9 mouse cellular contexts compared by ENCODE assay signal in the genomic region with DNA sequence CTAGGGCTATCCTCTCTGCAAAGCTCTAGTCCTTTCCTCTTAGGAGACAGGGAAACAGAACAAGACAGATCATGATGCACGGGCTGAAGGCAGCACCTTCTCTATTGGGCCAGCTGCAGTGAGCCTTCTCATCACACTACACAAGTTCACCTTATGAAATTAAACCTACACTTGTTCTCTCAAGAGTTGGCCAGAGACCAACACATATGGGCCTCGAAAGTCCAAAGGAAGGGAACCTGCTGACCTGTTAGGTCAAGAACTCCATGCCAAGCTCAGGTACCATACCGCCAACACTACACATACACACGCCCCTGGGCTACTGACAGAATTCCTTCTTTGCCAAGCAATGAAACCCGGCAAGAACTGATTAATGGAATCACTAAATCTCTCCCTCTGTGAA. TPM values are rescaled to one million over a fixed set of nuclear protein-coding genes. Genes with fewer than 3 reads are reported as not detected.
DNase-seq lines count a peak whose midpoint lies in the region; ATAC-seq and TF ChIP-seq lines count a peak whose summit lies in the region.
"Had no signal": no experiment of that assay in that cellular context is flagged by ENCODE, and none has a peak within 500 bp of the region (broad histone marks: within the 10 kb centered on the region; RNA-seq: fewer than 3 reads in every experiment).

No protein-coding gene starts in this region.

- no peaks in the 10 kb centered on the region for H3K36me3 ChIP-seq in CH12.LX (replicated peaks in 1 of 2; ENCODE audit: control insufficient read depth in 1 of 2, insufficient read depth in 1 of 2, low read length in 1 of 2)
- H3K36me3 ChIP-seq in forebrain, embryonic 10.5 days (replicated peaks): no peaks in the 10 kb centered on the region
- no peaks in the 10 kb centered on the region for H3K36me3 ChIP-seq in limb, embryonic 13.5 days
- H3K36me3 ChIP-seq in splenic B cell, adult 2 months (ENCODE audit: control insufficient read depth, insufficient read depth, low read length, poor library complexity, severe bottlenecking): no peaks in the 10 kb centered on the region

- no peaks in the 10 kb centered on the region for H3K9me3 ChIP-seq in CH12.LX (replicated peaks; ENCODE audit: low read length)
- no peaks in the 10 kb centered on the region for H3K9me3 ChIP-seq in forebrain, embryonic 10.5 days
- no peaks in the 10 kb centered on the region for H3K9me3 ChIP-seq in limb, embryonic 13.5 days

- no peak for TF ChIP-seq RAD21 in CH12.LX (IDR thresholded peaks at IDR 0.05; ENCODE audit: low read depth, low read length)

- peak overlapping the region; percentile 70 for H3K4me2 ChIP-seq in CH12.LX (ENCODE audit: insufficient read depth, low read depth, poor library complexity, severe bottlenecking)
- H3K4me2 ChIP-seq in limb, embryonic 13.5 days (replicated peaks): peak overlapping the region; percentile 85

- H3K79me2 ChIP-seq in CH12.LX (replicated peaks; ENCODE audit: control insufficient read depth, extremely low read depth, insufficient read depth, poor library complexity, severe bottlenecking): no peaks in the 10 kb centered on the region

- H3K4me3 ChIP-seq in gastrocnemius, adult 2 months: peak overlapping the region; percentile 77
- peak overlapping the region; percentile 59 to 88 (median 82) for H3K4me3 ChIP-seq in CH12.LX (replicated peaks in 1 of 3; ENCODE audit: low read depth in 2 of 3, low read length in 2 of 3, poor library complexity in 1 of 3)
- H3K4me3 ChIP-seq in forebrain, embryonic 10.5 days: peak overlapping the region; percentile 95
- H3K4me3 ChIP-seq in limb, embryonic 13.5 days: peak overlapping the region; percentile 91

- no peak for TF ChIP-seq EP300 in CH12.LX (IDR thresholded peaks at IDR 0.05; ENCODE audit: low read length)

- WGBS in forebrain, embryonic 10.5 days: 38% methylated on average over 5 of the region's 5 CpGs
- WGBS in limb, embryonic 13.5 days: 24% methylated on average over 5 of the region's 5 CpGs

- intact Hi-C loops in gastrocnemius, adult 2 months (cut with DNase I): loop anchor here (10.0 kb wide), 3 partner anchors 121 to 259 kb away; a partner anchor contains a TSS

- in situ Hi-C loops in CH12.LX (cut with MboI; ENCODE audit: low pct_ligation_motif_present, low pct_unique_long_range_greater_than_20kb, low sequenced_read_pairs): no loop called here

- peaks cover 2% of the 10 kb centered on the region for H3K27me3 ChIP-seq in CH12.LX (replicated peaks)
- H3K27me3 ChIP-seq in forebrain, embryonic 10.5 days (ENCODE audit: poor library complexity, severe bottlenecking): no peaks in the 10 kb centered on the region
- H3K27me3 ChIP-seq in limb, embryonic 13.5 days: no peaks in the 10 kb centered on the region
- H3K27me3 ChIP-seq in splenic B cell, adult 2 months (ENCODE audit: control insufficient read depth, insufficient read depth, low read length, poor library complexity, severe bottlenecking): no peaks in the 10 kb centered on the region

- no peak for TF ChIP-seq POLR2A in CH12.LX (IDR thresholded peaks at IDR 0.05; ENCODE audit: low read depth, low read length)

- DNase-seq in gastrocnemius, adult 2 months: no peak
- no peak for DNase-seq in gastrocnemius, postnatal 25 days
- DNase-seq in CH12.LX (ENCODE audit: extremely low read depth): no peak
- no peak for DNase-seq in forebrain, embryonic 10.5 days (ENCODE audit: extremely low spot score, low spot score)
- peak; percentile 8 for DNase-seq in splenic B cell, adult 2 months (ENCODE audit: low read depth, low spot score)
- DNase-seq in frontal cortex, postnatal 14 days (ENCODE audit: low spot score in 2 of 2): no peak
- DNase-seq in ovary, adult 18-20 months (ENCODE audit: low spot score): no peak

- TF ChIP-seq CTCF in gastrocnemius, adult 2 months (IDR thresholded peaks at IDR 0.05): no peak
- no peak for TF ChIP-seq CTCF in CH12.LX (conservative IDR thresholded peaks at IDR 0.05 in 1 of 2, IDR thresholded peaks at IDR 0.05 in 1 of 2; ENCODE audit: low read depth in 2 of 2, low read length in 2 of 2)

- dilution Hi-C loops in CH12.LX (cut with MboI; ENCODE audit: extremely low pct_ligation_motif_present, extremely low pct_unique_long_range_greater_than_20kb, low sequenced_read_pairs): no loop called here

- H3K27ac ChIP-seq in gastrocnemius, adult 2 months: peak overlapping the region; percentile 90
- no peak overlapping the region for H3K27ac ChIP-seq in CH12.LX (ENCODE audit: insufficient read depth, low read depth)
- peak overlapping the region; percentile 94; the same call in 1 of the 2 replicates for H3K27ac ChIP-seq in forebrain, embryonic 10.5 days
- H3K27ac ChIP-seq in limb, embryonic 13.5 days: no peak overlapping the region

- H3K4me1 ChIP-seq in CH12.LX (ENCODE audit: control insufficient read depth in 1 of 2, insufficient read depth in 2 of 2): peaks cover 2 to 14% of the 10 kb centered on the region in 2 experiments; a peak in 3 of 4 replicates
- H3K4me1 ChIP-seq in forebrain, embryonic 10.5 days: peaks cover 27% of the 10 kb centered on the region
- H3K4me1 ChIP-seq in limb, embryonic 13.5 days: peaks cover 32% of the 10 kb centered on the region

- ATAC-seq in limb, embryonic 13.5 days (ENCODE audit: low FRiP score, low read depth): no peak

- H3K9ac ChIP-seq in CH12.LX (ENCODE audit: insufficient read depth, low read depth): no peak overlapping the region
- peak overlapping the region; percentile 97 for H3K9ac ChIP-seq in limb, embryonic 13.5 days

TF ChIP-seq in CH12.LX, 34 proteins besides CTCF, POLR2A, EP300 and RAD21:
- no peak for TF ChIP-seq GABPA (IDR thresholded peaks at IDR 0.05; ENCODE audit: insufficient replicate concordance, low read depth, low read length)
- no peak for TF ChIP-seq CHD2 (IDR thresholded peaks at IDR 0.05; ENCODE audit: low read length)
- TF ChIP-seq PAX5 (IDR thresholded peaks at IDR 0.05; ENCODE audit: low read length): no peak
- TF ChIP-seq MAZ (IDR thresholded peaks at IDR 0.05; ENCODE audit: low read depth, low read length): no peak
- no peak for TF ChIP-seq USF1 (IDR thresholded peaks at IDR 0.05; ENCODE audit: low read depth, low read length)
- no peak for TF ChIP-seq JUND (conservative IDR thresholded peaks at IDR 0.05; ENCODE audit: low read depth, low read length)
- TF ChIP-seq POLR2AphosphoS2 (IDR thresholded peaks at IDR 0.05; ENCODE audit: low read depth, low read length): no peak
- TF ChIP-seq E2F4 (IDR thresholded peaks at IDR 0.05; ENCODE audit: insufficient replicate concordance, low read depth, low read length): no peak
- no peak for TF ChIP-seq BHLHE40 (IDR thresholded peaks at IDR 0.05; ENCODE audit: low read depth, low read length)
- no peak for TF ChIP-seq MEF2A (IDR thresholded peaks at IDR 0.05; ENCODE audit: borderline replicate concordance, low read depth, low read length)
- TF ChIP-seq TCF12 (IDR thresholded peaks at IDR 0.05; ENCODE audit: low read depth, low read length): no peak
- TF ChIP-seq RCOR1 (conservative IDR thresholded peaks at IDR 0.05; ENCODE audit: low read depth, low read length): no peak
- TF ChIP-seq SIN3A (IDR thresholded peaks at IDR 0.05; ENCODE audit: low read length): no peak
- no peak for TF ChIP-seq KAT2A (IDR thresholded peaks at IDR 0.05; ENCODE audit: insufficient replicate concordance, low read length)
- TF ChIP-seq MXI1 (IDR thresholded peaks at IDR 0.05; ENCODE audit: low read depth, low read length): no peak

RNA-seq across cellular contexts. Expression of a gene that starts 0.5 kb away (rescaled TPM):
- not detected for total RNA-seq in gastrocnemius, adult 2 months (2021)
- total RNA-seq in gastrocnemius, postnatal 25 days (2021): not detected
- total RNA-seq in CH12.LX (2012; rRNA removed): 0.63 TPM in 1 of 2 replicates, not detected in the other
- total RNA-seq in CH12.LX (2014; rRNA removed): not detected in 2 replicates
- not detected in 2 replicates for polyA plus RNA-seq in CH12.LX (2012; ENCODE audit: insufficient read length, low read depth)
- polyA plus RNA-seq in forebrain, embryonic 10.5 days (2016; fragmentation: Nextera tagmentation; extraction: Ambion mirVana): not detected in 2 replicates
- polyA plus RNA-seq in limb, embryonic 13.5 days (2015; fragmentation: Nextera tagmentation; extraction: Ambion mirVana): not detected in 2 replicates
- total RNA-seq: heart, postnatal 10 days had no signal

RNA-seq across cellular contexts. Expression of a gene that starts 1.1 kb away (rescaled TPM):
- total RNA-seq in gastrocnemius, adult 2 months (2021): 10 to 100 TPM; 36.0 to 42.0 TPM
- total RNA-seq in gastrocnemius, postnatal 25 days (2021): 10 to 100 TPM; 38.7 to 40.9 TPM
- total RNA-seq in CH12.LX (2012; rRNA removed): 4.8 and 5.3 TPM in 2 replicates
- 4.8 and 5.7 TPM in 2 replicates for total RNA-seq in CH12.LX (2014; rRNA removed)
- 3.5 and 4.9 TPM in 2 replicates for polyA plus RNA-seq in CH12.LX (2012; ENCODE audit: insufficient read length, low read depth)
- 19.0 and 19.1 TPM in 2 replicates for polyA plus RNA-seq in forebrain, embryonic 10.5 days (2016; fragmentation: Nextera tagmentation; extraction: Ambion mirVana)
- 62.3 and 65.3 TPM in 2 replicates for polyA plus RNA-seq in limb, embryonic 13.5 days (2015; fragmentation: Nextera tagmentation; extraction: Ambion mirVana)

Comparison
In these comparisons a context has a peak if more than half of its experiments do, and no peak if none do; other contexts are left out.
1. H3K27ac ChIP-seq: peak in gastrocnemius, adult 2 months (single experiment) and forebrain, embryonic 10.5 days (single experiment); none in CH12.LX (single experiment) and limb, embryonic 13.5 days (single experiment).
2. RNA of a gene that starts 1.1 kb away (total RNA-seq): 36.0 to 42.0 TPM in gastrocnemius, adult 2 months and 38.7 to 40.9 TPM in gastrocnemius, postnatal 25 days; 4.8 to 5.7 TPM in CH12.LX; every median in the first group is over 4 times any median in the second.
3. Peak in every context shown above with its lines, with median percentiles within 50 percentile points of each other: H3K4me3 ChIP-seq.